Mouse (Mus musculus) ZHBTc4 (cell line): Measurements from ENCODE around the gene Calr4.
A peak's percentile ranks its signal among the peaks of the same experiment; 100 is the strongest.

ENCODE experiments used
- DNase-seq: peaks from one replicate; pipeline ENCODE4 v3.0.0-alpha.2; 2011; ENCODE audit warnings: low read depth, low spot score

The Calr4 gene

GRCm38 (mm10) chr4:109234185-109234584 lies at the start of gene Calr4:
Gene Calr4 (plus strand): TSS chr4:109234485.
- no peak for DNase-seq

- no peak for DNase-seq
Observed at GRCm38 (mm10) chr4:109185616-109186405, 48.5 kb upstream of the Calr4 start.

DNA sequence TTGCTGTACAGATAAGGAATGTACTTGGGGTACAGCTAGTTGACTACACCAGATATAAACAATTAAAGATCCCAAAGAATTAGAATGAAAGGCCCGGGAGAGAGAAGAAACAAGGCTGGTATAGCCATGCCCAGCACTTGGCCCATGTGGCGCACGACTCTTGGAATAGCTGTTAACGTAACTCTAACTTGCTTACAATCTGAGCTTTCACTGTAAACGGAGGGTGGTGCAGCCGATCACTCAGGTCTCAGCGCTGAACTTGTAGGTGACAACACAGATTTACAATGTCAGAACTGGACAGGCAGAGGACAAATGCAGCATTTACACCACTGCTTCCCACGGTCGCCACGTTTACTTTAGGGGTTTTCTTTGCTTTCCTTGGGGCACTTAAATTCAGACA lies 42.7 kb upstream of the Calr4 start:
- DNase-seq: no peak

DNA sequence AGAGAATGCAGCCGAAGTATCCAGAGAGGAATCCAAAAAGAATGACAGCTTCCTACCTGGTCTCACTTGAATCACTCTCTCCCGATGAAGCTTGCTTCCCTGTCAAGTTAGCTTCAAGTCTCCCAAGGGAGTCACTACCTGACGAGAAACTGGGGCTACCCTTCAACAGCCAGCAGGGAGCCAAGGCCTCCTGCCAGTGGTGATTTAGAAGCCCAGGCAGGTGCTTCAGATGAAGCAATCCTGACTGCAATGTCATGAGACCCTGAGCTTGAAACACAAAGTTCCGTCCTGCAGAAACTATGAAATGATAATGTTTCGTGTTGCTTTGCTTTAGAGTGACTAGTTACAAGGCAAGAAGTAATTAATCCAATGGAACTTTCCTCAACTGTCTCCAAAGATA lies 40.4 kb upstream of the Calr4 start:
- DNase-seq: no peak

- no peak for DNase-seq
Observed at GRCm38 (mm10) chr4:109195900-109196629, 38.2 kb upstream of the Calr4 start.

GRCm38 (mm10) chr4:109199069-109199468 lies 35.2 kb upstream of the Calr4 start:
- no peak for DNase-seq

GRCm38 (mm10) chr4:109201582-109202424 lies 32.5 kb upstream of the Calr4 start, which contains the start of gene Osbpl9:
Gene Osbpl9 (minus strand): TSS chr4:109202272.
- peak; percentile 99 for DNase-seq

GRCm38 (mm10) chr4:109203931-109204330 lies 30.4 kb upstream of the Calr4 start:
- DNase-seq: no peak

GRCm38 (mm10) chr4:109204416-109204815 lies 29.9 kb upstream of the Calr4 start:
- DNase-seq: no peak

GRCm38 (mm10) chr4:109207524-109207923 lies 26.8 kb upstream of the Calr4 start:
- no peak for DNase-seq

GRCm38 (mm10) chr4:109210253-109210652 lies 24.0 kb upstream of the Calr4 start:
- no peak for DNase-seq

DNA sequence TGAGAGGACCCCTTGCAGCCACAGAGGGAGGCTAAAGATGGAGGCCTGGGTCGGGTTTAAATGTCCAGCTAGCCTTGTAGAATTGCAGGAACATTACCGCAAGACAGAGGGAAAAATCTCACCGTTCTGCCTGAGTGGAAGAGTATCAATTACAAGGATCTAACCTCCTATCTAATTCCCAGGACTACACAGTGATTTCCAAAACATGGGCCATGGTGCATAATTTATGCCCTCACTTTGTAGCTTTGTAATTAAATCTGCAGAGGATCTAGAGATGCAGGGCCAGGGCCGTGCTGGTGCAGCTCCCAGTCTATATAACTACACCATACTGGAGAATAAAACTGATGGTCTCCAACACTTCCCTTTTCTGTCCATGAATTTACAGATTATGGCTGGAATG lies 23.4 kb upstream of the Calr4 start:
- DNase-seq: no peak

- DNase-seq: no peak
Observed at GRCm38 (mm10) chr4:109213986-109214385, 20.3 kb upstream of the Calr4 start.

- peak; percentile 34 for DNase-seq
Observed at GRCm38 (mm10) chr4:109218008-109218407, 16.3 kb upstream of the Calr4 start.

GRCm38 (mm10) chr4:109220441-109220940 lies 13.8 kb upstream of the Calr4 start:
- no peak for DNase-seq

- DNase-seq: no peak
Observed at GRCm38 (mm10) chr4:109222001-109222400, 12.3 kb upstream of the Calr4 start.

- DNase-seq: no peak
Observed at GRCm38 (mm10) chr4:109224762-109225552, 9.3 kb upstream of the Calr4 start.

DNA sequence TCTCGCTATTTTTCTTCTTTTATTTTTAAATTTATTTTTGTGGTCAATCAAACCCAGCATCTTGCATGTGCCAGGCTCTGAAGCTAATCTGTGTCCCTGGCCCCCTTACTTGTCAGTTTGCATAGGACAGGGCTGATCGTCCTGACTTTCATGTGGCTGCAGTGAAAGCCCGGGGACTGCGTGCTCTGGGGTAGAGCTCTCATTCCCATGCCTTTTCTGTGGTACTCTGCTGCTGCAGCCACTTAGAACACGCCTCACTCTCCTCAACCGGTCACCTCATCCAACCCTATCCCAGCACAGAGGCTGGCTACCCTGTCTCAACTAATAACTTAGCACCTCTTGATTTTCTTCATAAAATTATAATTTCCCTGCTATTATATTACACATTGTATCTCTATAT lies 8.7 kb upstream of the Calr4 start:
- no peak for DNase-seq

DNA sequence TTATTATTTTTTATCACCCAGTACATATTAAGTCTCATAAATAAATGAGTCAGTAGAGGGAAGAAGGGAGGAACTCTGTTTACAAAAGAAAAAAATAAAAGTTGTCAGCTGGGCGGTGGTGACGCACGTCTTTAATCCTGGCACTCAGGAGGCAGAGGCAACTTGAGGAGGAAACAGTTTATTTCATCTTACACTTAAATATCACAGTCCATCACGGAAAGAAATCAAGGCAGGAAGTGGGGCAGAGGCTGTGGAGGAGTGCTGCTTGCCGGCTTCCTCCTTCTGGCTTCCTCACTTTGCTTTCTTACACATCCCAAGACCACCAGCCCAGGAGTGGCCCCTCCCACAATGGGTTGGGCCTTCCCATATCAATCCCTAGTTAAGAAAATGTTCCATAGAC lies 8.2 kb upstream of the Calr4 start:
- no peak for DNase-seq

GRCm38 (mm10) chr4:109229766-109230279 lies 4.5 kb upstream of the Calr4 start:
- no peak for DNase-seq
